Mouse (Mus musculus): ENCODE measurements around the gene Colgalt1. TPM values are rescaled to one million over a fixed set of nuclear protein-coding genes. Genes with fewer than 3 reads are reported as not detected.
A peak's percentile ranks its signal among the peaks of the same experiment; 100 is the strongest.

Gene Colgalt1
- polyA plus RNA-seq, 1 experiment from 2014 or later: 56.2 TPM

DNA sequence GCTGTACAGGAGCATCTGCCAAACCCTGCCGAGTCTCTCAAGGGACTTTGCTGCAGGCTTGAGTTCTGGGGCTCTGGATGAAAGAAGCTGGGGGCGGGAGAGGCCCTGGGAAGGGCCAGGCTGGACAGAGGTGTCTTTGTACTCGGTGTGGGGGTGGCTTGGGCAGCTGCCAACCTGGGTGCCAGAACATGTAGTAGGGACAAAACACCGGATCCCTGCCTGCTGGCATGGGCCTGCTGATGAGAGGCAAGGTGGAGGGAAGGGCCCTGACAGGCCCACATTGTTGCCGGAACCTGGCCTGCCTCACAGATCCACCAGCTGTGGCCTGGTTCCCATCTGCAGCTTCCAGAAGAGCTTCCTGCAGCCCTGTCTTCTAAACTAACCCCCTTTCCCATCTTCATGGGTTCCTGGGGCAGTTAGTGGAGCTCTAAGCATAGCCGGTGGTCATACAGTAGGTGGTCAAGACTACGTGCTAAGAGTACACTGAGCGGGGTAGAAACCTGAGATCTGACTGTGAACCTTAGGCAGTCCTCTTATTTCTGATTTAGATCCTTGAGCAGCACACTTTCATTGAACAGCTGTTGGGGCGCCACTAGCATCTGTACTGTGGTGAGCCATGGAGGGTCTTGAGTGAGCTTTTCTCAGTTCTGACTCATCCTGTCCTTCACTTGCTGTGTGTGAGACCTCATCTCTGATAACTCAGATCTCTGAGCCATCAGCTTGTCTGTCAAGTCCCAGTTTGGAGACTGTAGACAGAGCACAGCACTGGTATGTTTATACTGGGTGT is 37.8 kb upstream of the Colgalt1 start:
- WGBS: 84% methylated on average over 9 of the region's 9 CpGs
- Histone ChIP-seq H3K4me1 (peaks cover 34% of the 10 kb centered on the region), H3K9me3 (no peaks in the 10 kb centered on the region), H3K27me3 (peaks cover 20% of the 10 kb centered on the region), H3K4me3 (no peak overlapping the region), H3K36me3 (no peaks in the 10 kb centered on the region), H3K4me2 (replicated peaks) (no peak overlapping the region), H3K9ac (replicated peaks) (no peak overlapping the region), H3K27ac (replicated peaks) (no peak overlapping the region)
- no peak for ATAC-seq (ENCODE audit: low FRiP score, low read depth)

DNA sequence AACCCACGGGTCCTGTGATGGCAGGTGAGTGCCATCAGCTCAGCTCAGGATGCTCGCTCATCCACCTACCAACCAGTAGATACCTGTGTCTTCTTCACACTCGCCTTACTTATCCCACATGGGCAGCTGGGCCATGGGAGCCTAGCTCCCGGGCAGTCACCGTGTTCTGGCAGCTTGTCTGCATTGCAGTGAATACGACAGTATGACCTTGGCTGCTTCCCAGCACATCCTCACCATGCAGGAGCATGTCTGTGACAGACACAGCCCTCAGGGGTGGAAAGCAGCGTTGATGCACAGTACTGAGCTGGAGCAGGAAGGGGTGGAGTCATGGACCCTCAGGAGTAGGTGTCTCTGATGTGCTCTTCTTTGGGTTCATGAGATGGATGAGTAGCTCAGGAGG is 36.4 kb upstream of the Colgalt1 start:
- ATAC-seq (ENCODE audit: low FRiP score, low read depth): no peak
- no peaks in the 10 kb centered on the region for H3K36me3 ChIP-seq
- no peak overlapping the region for H3K9ac ChIP-seq (replicated peaks)
- H3K4me3 ChIP-seq: no peak overlapping the region
- WGBS: 81% methylated on average over 7 of the region's 7 CpGs
- no peaks in the 10 kb centered on the region for H3K9me3 ChIP-seq
- H3K4me2 ChIP-seq (replicated peaks): no peak overlapping the region
- peaks cover 8% of the 10 kb centered on the region; the same call in 1 of the 2 replicates for H3K27me3 ChIP-seq
- H3K27ac ChIP-seq (replicated peaks): no peak overlapping the region
- peaks cover 25% of the 10 kb centered on the region for H3K4me1 ChIP-seq

GRCm38 (mm10) chr8:71575020-71575419 is 35.8 kb upstream of the Colgalt1 start:
- H3K9ac ChIP-seq (replicated peaks): no peak overlapping the region
- peaks cover 24% of the 10 kb centered on the region for H3K4me1 ChIP-seq

GRCm38 (mm10) chr8:71577856-71578387 is 32.9 kb upstream of the Colgalt1 start:
- Histone ChIP-seq H3K36me3 (peaks cover 10% of the 10 kb centered on the region), H3K27ac (replicated peaks) (no peak overlapping the region), H3K4me2 (replicated peaks) (no peak overlapping the region), H3K9me3 (no peaks in the 10 kb centered on the region), H3K4me3 (no peak overlapping the region), H3K9ac (replicated peaks) (no peak overlapping the region), H3K27me3 (0 out of 2 replicates have a peak, but pooled peaks cover 2% of the 10 kb centered on the region), H3K4me1 (peaks cover 9% of the 10 kb centered on the region)
- ATAC-seq (ENCODE audit: low FRiP score, low read depth): no peak
- 75% methylated on average over 4 of the region's 4 CpGs for WGBS

More at GRCm38 (mm10) chr8:71575020-71575419, 35.8 kb upstream of the Colgalt1 start:
- H3K27ac ChIP-seq (replicated peaks): no peak overlapping the region
- no peak overlapping the region for H3K4me2 ChIP-seq (replicated peaks)
- H3K27me3 ChIP-seq: 0 out of 2 replicates have a peak, but pooled peaks cover 4% of the 10 kb centered on the region
- H3K36me3 ChIP-seq: no peaks in the 10 kb centered on the region
- H3K9me3 ChIP-seq: no peaks in the 10 kb centered on the region
- no peak overlapping the region for H3K4me3 ChIP-seq
- ATAC-seq (ENCODE audit: low FRiP score, low read depth): no peak
- 68% methylated on average over 1 of the region's 1 CpGs for WGBS

DNA sequence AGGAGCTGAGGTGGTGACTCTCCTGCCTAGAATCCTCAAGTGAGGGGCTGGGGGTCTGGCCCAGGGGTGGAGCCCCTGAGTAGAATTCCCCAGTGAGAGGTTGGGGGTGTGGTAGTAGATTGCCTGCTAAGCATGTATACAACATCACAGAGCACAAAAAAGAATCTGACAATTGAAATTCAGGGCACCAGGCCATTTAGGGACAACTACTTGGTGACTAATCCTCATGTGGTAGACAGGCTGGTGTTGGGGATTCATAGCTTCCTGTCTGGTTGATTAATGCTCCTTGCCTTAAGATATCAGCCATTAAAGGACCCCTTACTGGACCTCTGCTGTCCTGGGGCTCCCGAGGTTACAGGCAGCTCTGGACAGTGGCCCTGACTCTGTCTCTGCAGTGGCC is 31.8 kb upstream of the Colgalt1 start:
- no peaks in the 10 kb centered on the region for H3K9me3 ChIP-seq
- H3K36me3 ChIP-seq: peaks cover 12% of the 10 kb centered on the region
- ATAC-seq (ENCODE audit: low FRiP score, low read depth): no peak
- H3K4me1 ChIP-seq: 0 out of 2 replicates have a peak, but pooled peaks cover 6% of the 10 kb centered on the region
- H3K4me2 ChIP-seq (replicated peaks): no peak overlapping the region
- no peak overlapping the region for H3K27ac ChIP-seq (replicated peaks)
- no peak overlapping the region for H3K4me3 ChIP-seq
- no peak overlapping the region for H3K9ac ChIP-seq (replicated peaks)
- H3K27me3 ChIP-seq: no peaks in the 10 kb centered on the region
- 57% methylated on average over 1 of the region's 1 CpGs for WGBS

- no peak overlapping the region for H3K27ac ChIP-seq (replicated peaks)
- WGBS: 86% methylated on average over 14 of the region's 14 CpGs
- H3K9ac ChIP-seq (replicated peaks): no peak overlapping the region
- H3K4me2 ChIP-seq (replicated peaks): no peak overlapping the region
- no peaks in the 10 kb centered on the region for H3K27me3 ChIP-seq
- H3K9me3 ChIP-seq: no peaks in the 10 kb centered on the region
- H3K4me1 ChIP-seq: 0 out of 2 replicates have a peak, but pooled peaks cover 6% of the 10 kb centered on the region
- no peak for ATAC-seq (ENCODE audit: low FRiP score, low read depth)
- no peak overlapping the region for H3K4me3 ChIP-seq
- peaks cover 17% of the 10 kb centered on the region for H3K36me3 ChIP-seq
These were observed 31.3 kb upstream of the Colgalt1 start for GRCm38 (mm10) chr8:71579476-71579875.

DNA sequence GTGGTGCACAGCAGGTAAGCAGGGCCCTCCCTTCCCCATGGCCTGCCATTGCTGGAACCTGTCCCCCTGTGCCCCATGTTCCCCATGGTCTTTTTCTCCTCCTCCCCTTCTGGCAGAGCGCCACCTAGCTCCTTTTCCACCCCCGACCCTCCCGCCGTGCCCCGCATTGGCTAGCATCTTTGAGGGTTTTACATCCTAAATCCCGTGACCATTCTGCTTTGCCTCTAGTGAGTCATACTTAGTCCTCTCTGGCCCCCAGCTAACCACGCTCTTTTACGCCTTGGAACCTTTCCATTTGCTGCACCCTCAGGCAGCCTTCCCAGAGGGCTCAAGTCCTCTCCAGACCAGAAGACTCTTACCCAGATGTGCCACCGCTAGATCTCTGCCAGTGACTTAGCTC is 30.6 kb upstream of the Colgalt1 start:
- peaks cover 24% of the 10 kb centered on the region for H3K36me3 ChIP-seq
- no peak for ATAC-seq (ENCODE audit: low FRiP score, low read depth)
- WGBS: 29% methylated on average over 9 of the region's 9 CpGs
- H3K27ac ChIP-seq (replicated peaks): no peak overlapping the region
- no peak overlapping the region for H3K4me2 ChIP-seq (replicated peaks)
- no peaks in the 10 kb centered on the region for H3K27me3 ChIP-seq
- H3K9ac ChIP-seq (replicated peaks): no peak overlapping the region
- 0 out of 2 replicates have a peak, but pooled peaks cover 6% of the 10 kb centered on the region for H3K4me1 ChIP-seq
- H3K4me3 ChIP-seq: no peak overlapping the region
- H3K9me3 ChIP-seq: no peaks in the 10 kb centered on the region

GRCm38 (mm10) chr8:71586891-71587290 is 23.9 kb upstream of the Colgalt1 start:
- 72% methylated on average over 2 of the region's 2 CpGs for WGBS

DNA sequence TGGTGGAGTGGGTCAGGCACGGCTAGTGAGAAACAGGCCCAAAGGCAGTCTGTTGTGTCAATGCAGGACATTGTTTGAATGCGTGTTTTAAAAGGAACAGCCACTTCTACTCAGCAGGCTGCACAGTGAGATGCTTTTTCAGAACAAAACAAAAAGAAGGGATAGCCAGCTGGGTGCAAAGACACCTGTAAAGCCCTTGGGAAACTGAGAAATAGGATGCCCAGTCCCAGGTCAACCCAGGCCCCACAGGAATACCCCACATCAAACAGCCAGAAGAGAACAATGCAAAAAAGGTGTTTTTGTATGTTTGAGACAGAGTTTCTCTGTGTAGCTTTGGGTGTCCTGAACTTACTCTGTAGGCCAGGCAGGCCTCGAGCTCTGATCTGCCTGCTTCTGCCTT is 22.0 kb upstream of the Colgalt1 start:
- Histone ChIP-seq H3K4me3 (no peak overlapping the region), H3K4me2 (replicated peaks) (no peak overlapping the region), H3K9ac (replicated peaks) (no peak overlapping the region), H3K4me1 (peaks cover 20% of the 10 kb centered on the region), H3K27ac (replicated peaks) (no peak overlapping the region), H3K36me3 (peaks cover 24% of the 10 kb centered on the region), H3K27me3 (peaks cover 10% of the 10 kb centered on the region), H3K9me3 (no peaks in the 10 kb centered on the region)
- WGBS: 71% methylated on average over 3 of the region's 3 CpGs
- ATAC-seq (ENCODE audit: low FRiP score, low read depth): no peak

More at GRCm38 (mm10) chr8:71586891-71587290, 23.9 kb upstream of the Colgalt1 start:
- Histone ChIP-seq H3K4me2 (replicated peaks) (no peak overlapping the region), H3K4me1 (peaks cover 7% of the 10 kb centered on the region; the same call in 1 of the 2 replicates), H3K36me3 (peaks cover 24% of the 10 kb centered on the region), H3K4me3 (no peak overlapping the region), H3K27ac (replicated peaks) (no peak overlapping the region), H3K27me3 (peaks cover 10% of the 10 kb centered on the region), H3K9me3 (no peaks in the 10 kb centered on the region), H3K9ac (replicated peaks) (no peak overlapping the region)
- ATAC-seq (ENCODE audit: low FRiP score, low read depth): no peak

DNA sequence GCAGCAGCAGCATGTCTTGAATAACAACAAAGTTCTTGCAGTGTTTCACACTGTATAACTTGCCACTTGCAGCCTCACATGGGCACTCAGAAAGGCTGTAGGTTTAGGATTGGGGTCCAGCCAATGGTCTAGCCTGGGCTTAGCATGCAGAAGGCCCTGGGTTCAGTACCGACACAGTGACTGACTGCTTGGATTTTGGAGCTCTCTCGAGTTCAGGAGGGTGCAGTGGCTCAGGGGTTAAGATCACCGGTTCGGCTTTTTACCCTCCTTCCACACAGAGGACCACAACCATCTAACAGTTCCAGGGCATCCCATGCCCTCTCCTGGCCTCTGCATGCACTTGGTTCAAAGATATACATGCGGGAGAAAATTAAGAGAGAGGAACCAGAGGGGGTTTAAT is 19.8 kb upstream of the Colgalt1 start:
- peak overlapping the region; percentile 99; the same call in 1 of the 2 replicates for H3K27ac ChIP-seq (replicated peaks)

DNA sequence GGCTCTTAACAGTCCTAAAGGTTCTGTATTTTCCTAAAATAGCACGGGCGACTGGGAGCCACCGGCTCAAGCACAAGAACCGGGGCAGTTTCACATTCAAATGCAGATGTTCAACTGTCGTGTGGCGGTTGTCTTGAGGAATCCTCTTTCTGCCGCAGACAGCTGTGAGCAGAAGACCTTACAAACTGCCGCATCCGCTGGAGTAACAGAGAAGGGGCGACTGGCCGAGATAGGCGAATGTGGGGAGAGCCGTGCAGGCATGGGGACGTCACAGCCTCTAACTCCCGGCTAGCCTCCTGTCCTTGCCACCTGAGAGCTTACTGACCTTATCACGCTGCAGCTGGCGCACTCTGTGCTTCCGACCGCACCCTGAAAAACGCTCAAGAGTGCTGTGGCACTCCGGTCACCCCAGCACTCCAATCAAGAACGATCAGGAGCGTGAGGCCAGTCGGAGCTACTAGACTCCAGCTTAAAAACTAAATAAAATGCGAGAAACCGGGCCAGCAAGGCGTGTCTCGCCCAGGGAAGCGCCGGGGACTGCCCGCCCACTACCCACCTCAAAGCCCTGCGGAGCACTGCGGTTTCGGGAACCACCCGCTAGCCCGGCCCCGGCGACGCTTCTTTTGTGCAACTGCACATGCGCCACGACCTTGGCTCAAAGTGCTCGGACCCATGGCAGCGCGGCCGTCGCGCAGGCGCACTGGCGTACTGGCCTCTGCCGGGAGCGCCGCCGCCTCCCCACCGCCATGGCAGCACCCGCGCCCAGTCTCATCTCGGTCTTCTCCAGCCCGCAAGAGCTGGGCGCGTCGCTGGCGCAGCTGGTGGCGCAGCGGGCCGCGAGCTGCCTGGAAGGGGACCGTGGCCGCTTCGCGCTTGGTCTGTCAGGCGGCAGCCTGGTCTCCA is 19.1 kb upstream of the Colgalt1 start, which contains the start of gene Pgls:
Pgls (plus strand) TSS at position 706 of the 903 bp plus-strand sequence.
- under 1% methylated on average over 67 of the region's 71 CpGs for WGBS
- ATAC-seq (ENCODE audit: low FRiP score, low read depth): peak; percentile 89
- H3K36me3 ChIP-seq: no peaks in the 10 kb centered on the region
- H3K4me3 ChIP-seq: peak within 1 kb of the TSS; percentile 88
- no peaks in the 10 kb centered on the region for H3K9me3 ChIP-seq
- H3K27me3 ChIP-seq: peaks cover 10% of the 10 kb centered on the region
- peak within 1 kb of the TSS; percentile 99 for H3K27ac ChIP-seq (replicated peaks)
- H3K4me2 ChIP-seq (replicated peaks): peak within 1 kb of the TSS; percentile 89
- peak within 1 kb of the TSS; percentile 94 for H3K9ac ChIP-seq (replicated peaks)
- peaks cover 27% of the 10 kb centered on the region for H3K4me1 ChIP-seq

More for the DNA sequence above, 19.8 kb upstream of the Colgalt1 start:
- no peaks in the 10 kb centered on the region for H3K9me3 ChIP-seq
- peak overlapping the region; percentile 94 for H3K9ac ChIP-seq (replicated peaks)
- peaks cover 26% of the 10 kb centered on the region for H3K4me1 ChIP-seq
- no peak for ATAC-seq (ENCODE audit: low FRiP score, low read depth)
- peaks cover 2% of the 10 kb centered on the region; the same call in 1 of the 2 replicates for H3K36me3 ChIP-seq
- H3K4me3 ChIP-seq: peak overlapping the region; percentile 88
- WGBS: 27% methylated on average over 5 of the region's 5 CpGs
- peaks cover 10% of the 10 kb centered on the region for H3K27me3 ChIP-seq
- H3K4me2 ChIP-seq (replicated peaks): peak overlapping the region; percentile 89

Data from midbrain, embryonic 12.5 days (tissue).